Mouse (Mus musculus): ENCODE data around the gene Gm10197.

DNA sequence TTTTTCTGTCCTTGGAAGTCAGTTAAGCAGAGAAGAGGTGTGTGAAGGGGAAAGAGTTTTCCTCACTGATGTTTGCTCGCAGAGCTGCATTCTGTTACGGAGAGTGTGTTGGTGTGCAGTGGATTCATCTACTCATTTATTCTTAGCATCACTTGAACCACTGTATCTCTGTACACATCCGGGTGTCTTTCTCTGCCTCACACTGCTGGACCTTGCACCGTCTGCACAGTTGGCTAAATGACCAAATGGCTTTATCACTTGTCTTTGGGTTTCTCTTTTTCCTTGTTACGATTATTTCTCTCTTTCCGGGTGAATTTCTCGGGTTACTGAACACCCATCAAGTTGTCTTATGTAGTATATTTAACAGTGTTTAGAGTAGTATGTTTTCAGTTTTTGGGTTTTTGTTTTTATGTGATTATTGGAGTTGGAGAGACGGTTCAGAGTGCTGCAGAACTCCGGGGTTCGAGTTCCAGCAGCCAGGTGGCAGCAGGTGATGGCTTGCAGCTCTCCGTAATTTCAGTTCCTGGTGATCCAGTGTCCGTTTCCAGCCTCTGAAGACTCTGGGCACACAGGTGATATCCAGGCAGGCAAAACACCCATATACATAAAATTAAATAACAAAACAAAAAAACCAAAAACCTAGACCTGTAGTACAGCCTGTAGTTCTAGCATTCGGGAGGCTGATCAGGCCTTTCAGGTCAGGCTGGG lies 28.2 kb downstream of the Gm10197 start:
- no peak for TF ChIP-seq CTCF (IDR thresholded peaks at IDR 0.05; ENCODE audit: low read depth, low read length)
- no peak for TF ChIP-seq POLR2A (IDR thresholded peaks at IDR 0.05; ENCODE audit: borderline replicate concordance, low read depth, low read length)

All from bone marrow macrophage, adult 2 months (primary cell).